Mouse (Mus musculus): ENCODE measurements at regions not wholly inside any gene's neighbourhood (a gene's known extent, or its start where the extent isn't known, plus 50 kb on each side); places are given as distances from the start of the nearest gene placed in this dataset.
A peak's percentile ranks its signal among the peaks of the same experiment; 100 is the strongest.

GRCm38 (mm10) chr7:116816494-116816893, 312.3 kb downstream of the Nucb2 start:
- no peak overlapping the region for H3K27ac ChIP-seq (ENCODE audit: low read length)
- no peaks in the 10 kb centered on the region for H3K27me3 ChIP-seq (ENCODE audit: control insufficient read depth, insufficient read depth, low read depth, low read length)
- WGBS: 89% methylated on average over 2 of the region's 2 CpGs
- H3K4me2 ChIP-seq (ENCODE audit: low read depth, low read length): no peak overlapping the region
- H3K9ac ChIP-seq (ENCODE audit: low read length): no peak overlapping the region
- H3K4me1 ChIP-seq (replicated peaks; ENCODE audit: control insufficient read depth, insufficient read depth, low read length): no peaks in the 10 kb centered on the region
- no peaks in the 10 kb centered on the region for H3K9me3 ChIP-seq (ENCODE audit: control insufficient read depth, low read length)
- no peak for ATAC-seq (ENCODE audit: low read depth)
- H3K4me3 ChIP-seq (ENCODE audit: low read length): no peak overlapping the region
- H3K36me3 ChIP-seq (ENCODE audit: control insufficient read depth, insufficient read depth, low read length): no peaks in the 10 kb centered on the region

GRCm38 (mm10) chr7:116817991-116818390, 313.8 kb downstream of the Nucb2 start:
- H3K4me3 ChIP-seq (ENCODE audit: low read length): no peak overlapping the region
- H3K4me1 ChIP-seq (replicated peaks; ENCODE audit: control insufficient read depth, insufficient read depth, low read length): no peaks in the 10 kb centered on the region
- H3K4me2 ChIP-seq (ENCODE audit: low read depth, low read length): no peak overlapping the region
- no peaks in the 10 kb centered on the region for H3K27me3 ChIP-seq (ENCODE audit: control insufficient read depth, insufficient read depth, low read depth, low read length)
- ATAC-seq (ENCODE audit: low read depth): no peak
- WGBS: 74% methylated on average over 7 of the region's 7 CpGs
- H3K9me3 ChIP-seq (ENCODE audit: control insufficient read depth, low read length): no peaks in the 10 kb centered on the region
- H3K27ac ChIP-seq (ENCODE audit: low read length): no peak overlapping the region
- H3K9ac ChIP-seq (ENCODE audit: low read length): no peak overlapping the region
- no peaks in the 10 kb centered on the region for H3K36me3 ChIP-seq (ENCODE audit: control insufficient read depth, insufficient read depth, low read length)

GRCm38 (mm10) chr7:116820613-116821012, 316.4 kb downstream of the Nucb2 start:
- Histone ChIP-seq H3K9ac (ENCODE audit: low read length) (no peak overlapping the region), H3K4me1 (replicated peaks; ENCODE audit: control insufficient read depth, insufficient read depth, low read length) (no peaks in the 10 kb centered on the region), H3K4me3 (ENCODE audit: low read length) (no peak overlapping the region), H3K36me3 (ENCODE audit: control insufficient read depth, insufficient read depth, low read length) (no peaks in the 10 kb centered on the region), H3K9me3 (ENCODE audit: control insufficient read depth, low read length) (no peaks in the 10 kb centered on the region), H3K4me2 (ENCODE audit: low read depth, low read length) (no peak overlapping the region), H3K27me3 (ENCODE audit: control insufficient read depth, insufficient read depth, low read depth, low read length) (no peaks in the 10 kb centered on the region), H3K27ac (ENCODE audit: low read length) (no peak overlapping the region)
- peak; percentile 57; the same call in 1 of the 2 replicates for ATAC-seq (ENCODE audit: low read depth)
- 57% methylated on average over 5 of the region's 5 CpGs for WGBS

GRCm38 (mm10) chr7:116842894-116843293, 338.7 kb downstream of the Nucb2 start:
- Histone ChIP-seq H3K4me1 (replicated peaks; ENCODE audit: control insufficient read depth, insufficient read depth, low read length) (no peaks in the 10 kb centered on the region), H3K4me2 (ENCODE audit: low read depth, low read length) (no peak overlapping the region), H3K9ac (ENCODE audit: low read length) (no peak overlapping the region), H3K27ac (ENCODE audit: low read length) (no peak overlapping the region), H3K4me3 (ENCODE audit: low read length) (no peak overlapping the region), H3K9me3 (ENCODE audit: control insufficient read depth, low read length) (no peaks in the 10 kb centered on the region), H3K36me3 (ENCODE audit: control insufficient read depth, insufficient read depth, low read length) (no peaks in the 10 kb centered on the region), H3K27me3 (ENCODE audit: control insufficient read depth, insufficient read depth, low read depth, low read length) (no peaks in the 10 kb centered on the region)
- WGBS: 54% methylated on average over 3 of the region's 3 CpGs
- ATAC-seq (ENCODE audit: low read depth): no peak

GRCm38 (mm10) chr7:116847846-116848730, 343.9 kb downstream of the Nucb2 start:
- H3K36me3 ChIP-seq (ENCODE audit: control insufficient read depth, insufficient read depth, low read length): no peaks in the 10 kb centered on the region
- H3K4me2 ChIP-seq (ENCODE audit: low read depth, low read length): no peak overlapping the region
- no peaks in the 10 kb centered on the region for H3K4me1 ChIP-seq (replicated peaks; ENCODE audit: control insufficient read depth, insufficient read depth, low read length)
- no peaks in the 10 kb centered on the region for H3K9me3 ChIP-seq (ENCODE audit: control insufficient read depth, low read length)
- 73% methylated on average over 17 of the region's 17 CpGs for WGBS
- no peak overlapping the region for H3K4me3 ChIP-seq (ENCODE audit: low read length)
- no peak overlapping the region for H3K9ac ChIP-seq (ENCODE audit: low read length)
- no peaks in the 10 kb centered on the region for H3K27me3 ChIP-seq (ENCODE audit: control insufficient read depth, insufficient read depth, low read depth, low read length)
- no peak overlapping the region for H3K27ac ChIP-seq (ENCODE audit: low read length)
- no peak for ATAC-seq (ENCODE audit: low read depth)

- 85% methylated on average over 3 of the region's 3 CpGs for WGBS
- no peak overlapping the region for H3K27ac ChIP-seq (ENCODE audit: low read length)
- ATAC-seq (ENCODE audit: low read depth): no peak
- no peaks in the 10 kb centered on the region for H3K9me3 ChIP-seq (ENCODE audit: control insufficient read depth, low read length)
- no peaks in the 10 kb centered on the region for H3K27me3 ChIP-seq (ENCODE audit: control insufficient read depth, insufficient read depth, low read depth, low read length)
- no peak overlapping the region for H3K9ac ChIP-seq (ENCODE audit: low read length)
- no peak overlapping the region for H3K4me3 ChIP-seq (ENCODE audit: low read length)
- H3K4me2 ChIP-seq (ENCODE audit: low read depth, low read length): no peak overlapping the region
- H3K36me3 ChIP-seq (ENCODE audit: control insufficient read depth, insufficient read depth, low read length): no peaks in the 10 kb centered on the region
- H3K4me1 ChIP-seq (replicated peaks; ENCODE audit: control insufficient read depth, insufficient read depth, low read length): no peaks in the 10 kb centered on the region
Measured at GRCm38 (mm10) chr7:116853351-116853750, 349.2 kb downstream of the Nucb2 start.

- Histone ChIP-seq H3K4me2 (ENCODE audit: low read depth, low read length) (no peak overlapping the region), H3K4me3 (ENCODE audit: low read length) (no peak overlapping the region), H3K9me3 (ENCODE audit: control insufficient read depth, low read length) (no peaks in the 10 kb centered on the region), H3K27ac (ENCODE audit: low read length) (no peak overlapping the region), H3K36me3 (ENCODE audit: control insufficient read depth, insufficient read depth, low read length) (no peaks in the 10 kb centered on the region), H3K4me1 (replicated peaks; ENCODE audit: control insufficient read depth, insufficient read depth, low read length) (no peaks in the 10 kb centered on the region), H3K27me3 (ENCODE audit: control insufficient read depth, insufficient read depth, low read depth, low read length) (no peaks in the 10 kb centered on the region), H3K9ac (ENCODE audit: low read length) (no peak overlapping the region)
- 69% methylated on average over 5 of the region's 5 CpGs for WGBS
- no peak for ATAC-seq (ENCODE audit: low read depth)
Measured at GRCm38 (mm10) chr7:116857141-116857540, 353.0 kb downstream of the Nucb2 start.

- H3K27ac ChIP-seq (ENCODE audit: low read length): no peak overlapping the region
- no peaks in the 10 kb centered on the region for H3K27me3 ChIP-seq (ENCODE audit: control insufficient read depth, insufficient read depth, low read depth, low read length)
- no peak overlapping the region for H3K4me3 ChIP-seq (ENCODE audit: low read length)
- ATAC-seq (ENCODE audit: low read depth): no peak
- no peaks in the 10 kb centered on the region for H3K9me3 ChIP-seq (ENCODE audit: control insufficient read depth, low read length)
- H3K4me2 ChIP-seq (ENCODE audit: low read depth, low read length): no peak overlapping the region
- WGBS: 80% methylated on average over 4 of the region's 4 CpGs
- H3K4me1 ChIP-seq (replicated peaks; ENCODE audit: control insufficient read depth, insufficient read depth, low read length): no peaks in the 10 kb centered on the region
- no peaks in the 10 kb centered on the region for H3K36me3 ChIP-seq (ENCODE audit: control insufficient read depth, insufficient read depth, low read length)
- H3K9ac ChIP-seq (ENCODE audit: low read length): no peak overlapping the region
Measured at GRCm38 (mm10) chr7:116857744-116858143, 353.6 kb downstream of the Nucb2 start.

GRCm38 (mm10) chr7:116882268-116882964, 378.2 kb downstream of the Nucb2 start:
- 56% methylated on average over 5 of the region's 5 CpGs for WGBS
- Histone ChIP-seq H3K4me3 (ENCODE audit: low read length) (no peak overlapping the region), H3K36me3 (ENCODE audit: control insufficient read depth, insufficient read depth, low read length) (no peaks in the 10 kb centered on the region), H3K9ac (ENCODE audit: low read length) (no peak overlapping the region), H3K27me3 (ENCODE audit: control insufficient read depth, insufficient read depth, low read depth, low read length) (no peaks in the 10 kb centered on the region), H3K27ac (ENCODE audit: low read length) (no peak overlapping the region), H3K4me1 (replicated peaks; ENCODE audit: control insufficient read depth, insufficient read depth, low read length) (no peaks in the 10 kb centered on the region), H3K4me2 (ENCODE audit: low read depth, low read length) (no peak overlapping the region), H3K9me3 (ENCODE audit: control insufficient read depth, low read length) (no peaks in the 10 kb centered on the region)
- no peak for ATAC-seq (ENCODE audit: low read depth)

All from lung, embryonic 16.5 days (tissue).